Mouse (Mus musculus) c-Kit-negative CD71-positive TER-119-positive erythroid progenitor cells, embryonic 14.5 days (primary cell): ENCODE measurements around the gene Naa60.
A peak's percentile ranks its signal among the peaks of the same experiment; 100 is the strongest.

ENCODE experiments used
- DNase-seq: peaks from one replicate; pipeline ENCODE4 v3.0.0-alpha.2; 2013; ENCODE audit warnings: low read depth, low spot score

Gene Naa60

DNA sequence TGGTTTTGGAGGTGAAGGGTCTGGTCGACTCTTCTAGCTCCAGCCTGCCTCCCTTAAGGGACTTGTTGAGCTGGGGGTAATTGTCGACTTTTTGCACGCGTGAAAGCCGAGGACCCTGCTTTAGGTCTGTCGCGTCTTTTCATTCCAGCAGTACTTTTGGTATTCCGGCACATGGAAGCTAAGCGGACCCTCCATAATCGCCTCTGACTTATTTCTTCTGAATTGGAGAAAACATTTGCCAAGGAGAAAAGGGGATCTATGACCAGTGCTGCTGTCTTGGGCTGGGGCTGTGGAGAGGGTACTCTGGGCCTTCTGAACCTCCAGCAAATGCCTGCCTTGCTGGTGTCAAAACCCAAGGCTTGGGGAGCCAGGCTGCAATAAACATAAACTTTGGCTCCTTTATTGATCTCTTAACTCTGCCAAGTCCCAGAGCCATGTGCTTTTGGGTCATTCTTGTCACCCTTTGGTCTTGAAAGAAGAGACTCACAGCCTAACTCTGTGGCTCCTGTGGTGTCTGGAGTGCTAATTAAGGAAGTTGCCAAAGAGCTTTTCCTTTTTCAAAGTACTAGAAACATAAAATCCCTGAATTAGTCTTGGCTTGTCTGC, 13.0 kb downstream of the Naa60 start:
- DNase-seq = no peak

DNA sequence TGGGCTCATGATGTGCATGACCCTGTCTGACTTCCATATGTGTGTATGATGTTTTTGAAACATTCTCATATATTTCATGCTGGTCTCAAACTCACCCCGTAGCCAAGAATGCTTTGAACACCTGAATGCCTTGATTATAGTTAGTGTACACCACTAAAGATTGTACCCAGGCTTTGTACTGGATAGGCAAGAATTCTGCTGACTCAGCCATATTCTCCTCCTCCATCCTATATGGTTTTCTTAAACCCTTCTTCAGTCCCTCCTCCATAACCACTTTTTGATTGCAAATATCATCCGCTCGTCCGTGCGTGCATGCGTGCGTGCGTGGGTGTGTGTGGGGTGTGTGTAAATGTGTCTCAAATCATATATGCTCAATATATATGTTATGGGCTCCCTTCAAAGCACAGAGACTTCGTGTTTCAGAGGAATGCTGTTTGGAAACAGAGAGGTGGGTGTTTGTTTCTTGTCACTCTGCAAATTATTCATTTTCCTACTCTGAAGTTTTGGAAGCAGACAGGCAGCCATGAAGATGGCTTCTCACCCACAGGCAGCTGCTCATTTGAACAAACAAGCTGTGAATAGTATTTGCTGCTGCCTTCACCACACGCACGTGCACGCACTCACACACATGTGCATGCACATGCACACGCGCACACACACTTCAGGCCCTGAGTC, 19.6 kb downstream of the Naa60 start:
- no peak for DNase-seq

- no peak for DNase-seq
These were observed 21.6 kb downstream of the Naa60 start for GRCm38 (mm10) chr16:3893739-3894138.

GRCm38 (mm10) chr16:3895173-3895792, 23.1 kb downstream of the Naa60 start:
- no peak for DNase-seq

GRCm38 (mm10) chr16:3896046-3896445, 23.9 kb downstream of the Naa60 start:
- no peak for DNase-seq

- no peak for DNase-seq
These were observed 24.4 kb downstream of the Naa60 start for GRCm38 (mm10) chr16:3896553-3896952.

- DNase-seq = no peak
These were observed 35.3 kb downstream of the Naa60 start for GRCm38 (mm10) chr16:3907471-3907870.

- peak; percentile 88 for DNase-seq
These were observed 36.4 kb downstream of the Naa60 start, which contains the start of the genes 1700037C18Rik and Cluap1 for GRCm38 (mm10) chr16:3908537-3909111. 1700037C18Rik (minus strand) TSS chr16:3908689. Cluap1 (plus strand) TSS chr16:3908801.

- DNase-seq = no peak
These were observed 36.9 kb downstream of the Naa60 start for GRCm38 (mm10) chr16:3909118-3909517.

GRCm38 (mm10) chr16:3920756-3921155, 48.6 kb downstream of the Naa60 start:
- DNase-seq = no peak

DNA sequence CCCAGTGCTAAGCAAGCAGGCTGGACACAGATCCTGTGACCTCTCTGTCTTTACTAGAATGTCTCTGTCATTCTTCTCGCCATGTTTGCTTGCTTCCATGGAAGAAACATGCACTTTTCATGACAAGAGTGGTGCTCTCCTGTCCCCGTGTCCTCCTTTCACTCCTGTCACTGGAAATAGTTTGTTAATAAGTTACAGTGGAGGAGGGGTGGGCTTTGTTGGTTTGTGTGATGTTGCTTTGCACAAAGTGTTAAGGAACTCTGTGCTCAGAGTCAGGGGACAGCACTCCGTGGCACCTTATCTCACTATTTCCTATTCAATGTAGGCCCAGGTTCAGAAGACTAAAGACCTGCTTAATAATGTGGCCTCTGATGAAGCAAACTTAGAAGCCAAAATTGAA, 51.3 kb downstream of the Naa60 start:
- no peak for DNase-seq

DNA sequence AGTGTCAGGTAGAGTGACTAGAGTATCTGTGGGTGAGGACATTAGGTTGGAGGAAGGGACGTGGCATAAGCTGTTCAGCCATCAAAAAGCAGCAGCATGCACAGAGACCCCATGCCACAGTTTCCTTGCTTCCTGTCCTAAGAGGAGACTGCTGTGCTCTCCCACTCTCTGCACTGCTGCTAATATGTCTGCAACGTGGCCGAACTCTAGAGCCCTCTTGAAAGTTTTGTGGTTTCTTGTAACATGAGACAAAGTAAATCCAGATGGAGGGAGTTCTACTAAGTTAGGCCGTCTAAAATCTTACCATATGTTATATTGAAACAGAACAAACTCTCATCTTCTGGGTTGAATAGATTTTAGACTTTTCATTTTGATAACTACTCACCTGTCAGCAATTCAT, 51.8 kb downstream of the Naa60 start:
- DNase-seq = no peak

DNA sequence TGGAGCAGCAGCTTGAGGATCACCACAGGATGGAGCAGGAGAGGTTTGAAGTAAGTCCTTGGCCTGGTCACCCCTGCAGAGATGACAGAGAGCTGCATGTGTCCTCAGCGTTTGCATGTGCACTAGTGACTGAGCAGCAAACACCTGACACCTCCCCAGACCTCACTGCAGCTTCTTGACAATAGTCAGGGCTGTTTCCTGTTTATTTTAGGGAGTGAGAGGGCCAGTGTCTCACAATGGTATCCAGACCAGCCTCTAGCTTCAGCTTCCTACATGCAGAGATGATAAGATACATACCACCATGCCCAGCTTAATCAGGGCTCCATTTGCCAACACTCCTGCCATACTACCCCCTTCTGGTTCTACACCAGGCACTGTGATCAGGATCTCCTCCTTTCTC, 56.4 kb downstream of the Naa60 start:
- DNase-seq = no peak

GRCm38 (mm10) chr16:3929151-3929550, 57.0 kb downstream of the Naa60 start:
- DNase-seq = no peak

- no peak for DNase-seq
These were observed 61.4 kb downstream of the Naa60 start for GRCm38 (mm10) chr16:3933536-3933935.

- DNase-seq = no peak
These were observed 61.9 kb downstream of the Naa60 start for GRCm38 (mm10) chr16:3934091-3934490.

- no peak for DNase-seq
These were observed 62.5 kb downstream of the Naa60 start for GRCm38 (mm10) chr16:3934701-3935100.

DNA sequence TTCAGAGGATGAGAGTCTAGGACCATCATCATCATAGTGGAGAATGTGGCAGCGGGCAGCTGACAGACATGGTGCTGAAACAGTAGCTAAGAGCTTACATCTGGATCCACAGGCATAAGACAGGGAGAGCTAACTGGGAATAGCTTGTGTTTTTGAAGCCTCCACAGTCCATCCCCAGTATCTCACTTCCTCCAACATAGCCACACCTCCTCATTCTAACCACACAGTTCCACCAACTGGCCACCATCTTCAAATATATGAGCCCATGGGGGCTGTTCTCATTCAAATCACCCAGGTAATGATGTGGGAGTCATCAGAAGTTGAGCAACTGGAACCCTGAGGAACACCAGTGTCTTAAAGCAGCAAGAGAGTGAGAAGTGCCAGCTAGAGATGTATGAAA, 79.0 kb downstream of the Naa60 start:
- DNase-seq = no peak
